Mouse (Mus musculus): ENCODE data around the gene Ttc19.

- TF ChIP-seq POLR2A (IDR thresholded peaks at IDR 0.05; ENCODE audit: borderline replicate concordance, extremely low read depth, insufficient read depth, insufficient read length, poor library complexity, severe bottlenecking) (no peak), CTCF (IDR thresholded peaks at IDR 0.05; ENCODE audit: borderline replicate concordance, extremely low read depth, insufficient read depth, insufficient read length) (no peak)
Measured at GRCm38 (mm10) chr11:62317746-62318145, 36.5 kb downstream of the Ttc19 start.

All from brain, embryonic 14.5 days (tissue).